Mouse (Mus musculus): Measurements from ENCODE around the gene Tle3. TPM values are rescaled to one million over a fixed set of nuclear protein-coding genes. Genes with fewer than 3 reads are reported as not detected.

Gene Tle3
- total RNA-seq, 2 experiments from 2014 or later, result 105 to 116 TPM

DNA sequence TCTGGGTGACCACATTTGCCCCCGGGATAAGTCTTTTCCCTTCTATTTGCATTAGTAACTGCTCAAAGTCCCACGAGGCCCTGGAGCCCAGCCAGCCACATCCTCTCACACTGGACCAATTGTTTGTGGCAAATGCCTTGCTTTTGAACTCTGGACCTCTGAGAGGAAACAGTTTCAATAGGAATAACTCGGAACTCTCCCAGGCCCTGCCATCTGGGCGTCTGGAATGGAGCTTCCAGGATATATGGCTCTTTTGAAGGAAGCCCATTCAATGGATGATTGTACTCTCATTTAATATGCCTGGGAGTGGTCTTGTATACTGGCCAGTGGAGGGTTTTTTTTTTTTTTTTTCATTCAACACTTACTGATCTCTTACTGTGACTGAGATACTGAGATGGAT is 21.0 kb upstream of the Tle3 start:
- no peak for DNase-seq (ENCODE audit: low spot score in 2 of 2)

DNA sequence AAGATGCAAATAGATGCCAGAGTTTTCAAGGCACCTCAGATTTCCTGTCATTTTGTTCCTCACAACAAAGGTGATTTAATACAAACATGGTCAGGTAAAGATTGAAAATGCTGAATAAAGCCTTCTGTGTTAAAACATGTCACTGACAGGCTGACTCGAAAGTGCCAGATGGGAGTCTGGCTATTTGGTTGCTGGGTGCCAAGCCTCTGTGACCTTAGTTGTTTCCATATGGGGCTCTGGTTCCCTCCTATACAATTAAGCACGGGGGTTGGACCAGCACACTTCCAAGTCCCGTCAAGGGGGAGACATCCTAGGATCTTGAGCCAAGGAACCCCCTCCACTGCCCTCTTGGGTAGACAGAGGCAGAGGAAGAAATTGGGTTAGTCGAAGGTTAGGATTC is 13.2 kb upstream of the Tle3 start:
- no peak for DNase-seq (ENCODE audit: low spot score in 2 of 2)

DNA sequence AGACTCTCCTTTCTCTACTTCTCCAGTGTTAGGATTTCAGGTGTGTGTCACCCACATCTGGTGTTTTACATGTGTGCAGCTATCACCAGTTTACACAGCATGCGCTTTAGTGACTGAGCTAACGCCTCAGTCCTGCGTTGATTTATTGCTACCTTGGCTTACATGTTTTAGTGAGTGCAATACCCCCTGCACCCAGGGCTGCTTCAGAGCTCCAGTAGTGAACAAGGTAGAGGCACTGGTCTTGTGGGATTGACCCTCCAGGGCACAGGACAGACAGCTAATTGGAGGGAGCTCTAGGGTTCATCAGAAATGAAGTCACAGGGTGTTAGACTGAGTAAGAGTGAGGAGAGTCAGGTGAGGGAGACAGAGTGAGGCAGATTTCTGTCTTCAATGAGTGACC is 12.4 kb upstream of the Tle3 start:
- no peak for DNase-seq (ENCODE audit: low spot score in 2 of 2)

DNA sequence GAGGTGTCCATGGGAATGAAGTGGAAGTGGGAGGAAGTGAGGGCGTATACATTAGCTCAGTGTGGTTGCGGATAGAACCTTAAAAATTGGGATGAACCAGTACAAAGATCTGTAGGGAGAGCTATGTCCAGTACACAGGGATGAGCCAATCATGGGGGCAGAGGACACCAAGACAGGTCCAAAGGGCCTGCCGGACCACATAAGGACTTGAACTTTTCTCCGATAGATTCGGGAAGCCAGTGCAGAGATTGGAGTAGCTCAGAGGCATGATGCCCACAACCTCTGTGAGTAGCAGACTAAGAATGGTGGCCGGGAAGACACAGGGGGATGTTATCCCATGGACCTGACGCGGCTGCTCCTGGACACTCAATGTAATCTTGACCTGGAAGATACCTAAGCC is 12.0 kb upstream of the Tle3 start:
- DNase-seq (ENCODE audit: low spot score in 2 of 2), result no peak

- DNase-seq (ENCODE audit: low spot score in 2 of 2), result no peak
Observed at GRCm38 (mm10) chr9:61360727-61361631, 11.2 kb upstream of the Tle3 start.

DNA sequence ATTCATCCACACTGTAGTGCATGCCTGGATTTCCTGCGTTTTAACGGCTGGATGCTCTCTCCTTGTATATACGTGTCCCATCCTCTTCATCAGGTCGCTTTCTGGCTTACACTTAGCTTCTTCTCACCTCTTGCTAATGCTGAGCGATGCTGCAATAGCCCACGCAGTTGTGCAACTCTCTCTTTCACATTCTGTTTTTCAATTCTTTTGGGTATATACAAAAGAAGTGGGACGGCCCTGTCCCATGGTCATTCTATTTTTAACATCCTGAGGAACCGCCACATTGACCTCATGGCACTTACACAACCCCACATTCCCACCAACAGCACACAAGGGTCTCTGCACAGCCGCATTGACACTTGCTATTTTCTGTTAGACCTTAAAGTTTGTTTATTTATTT is 9.0 kb upstream of the Tle3 start:
- no peak for DNase-seq (ENCODE audit: low spot score in 2 of 2)

DNA sequence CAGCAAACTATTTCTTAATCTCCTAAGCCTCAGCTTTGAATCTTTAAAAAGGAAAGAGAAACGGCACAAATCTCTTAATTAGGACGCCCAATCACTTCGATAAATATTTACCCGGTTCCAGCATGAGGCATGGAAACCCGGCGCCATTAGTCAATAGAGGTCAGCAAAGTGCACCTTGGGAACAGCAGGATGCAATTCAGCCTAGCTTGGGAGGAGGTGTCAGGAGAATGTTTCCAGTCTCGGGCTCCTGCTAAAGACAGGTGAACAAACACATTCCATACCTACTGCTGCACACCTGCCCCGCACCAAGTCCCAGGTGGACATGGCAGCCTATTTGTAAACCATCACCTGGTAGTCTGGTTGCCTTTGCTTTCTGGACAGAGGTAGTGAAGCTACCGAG is 6.1 kb upstream of the Tle3 start:
- DNase-seq (ENCODE audit: low spot score in 2 of 2), result no peak

DNA sequence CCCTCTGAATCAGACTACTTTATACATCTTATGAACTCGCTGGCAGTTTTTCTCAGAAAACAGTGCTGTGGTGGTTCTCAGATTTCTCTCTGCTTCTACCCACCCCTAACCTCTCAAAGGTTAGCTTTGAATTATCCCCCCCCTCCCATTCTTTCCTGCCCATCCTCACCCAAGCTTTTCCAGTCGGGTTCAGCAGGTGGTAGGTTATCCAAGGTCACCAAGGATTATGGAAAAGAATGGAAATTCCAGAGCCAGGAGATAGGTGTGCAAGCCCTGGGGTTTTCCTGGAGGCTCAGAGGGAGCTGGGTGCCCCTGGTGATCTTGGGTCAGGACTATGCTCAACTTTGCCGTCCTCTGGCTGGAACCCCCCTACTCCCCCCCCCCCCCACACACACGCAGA is 5.0 kb upstream of the Tle3 start:
- no peak for DNase-seq (ENCODE audit: low spot score in 2 of 2)

GRCm38 (mm10) chr9:61367857-61368566 is 4.2 kb upstream of the Tle3 start:
- DNase-seq (ENCODE audit: low spot score in 2 of 2), result no peak

- DNase-seq (ENCODE audit: low spot score in 2 of 2), result peak in 1 of 2 experiments; percentile 53
Observed at GRCm38 (mm10) chr9:61368567-61369240, 3.5 kb upstream of the Tle3 start.

- DNase-seq (ENCODE audit: low spot score in 2 of 2), result peak; percentile 33 to 51
Observed at GRCm38 (mm10) chr9:61369316-61370273, 2.6 kb upstream of the Tle3 start.

- peak; percentile 99 for DNase-seq (ENCODE audit: low spot score in 2 of 2)
Observed at GRCm38 (mm10) chr9:61370454-61370888, 1.7 kb upstream of the Tle3 start.

DNA sequence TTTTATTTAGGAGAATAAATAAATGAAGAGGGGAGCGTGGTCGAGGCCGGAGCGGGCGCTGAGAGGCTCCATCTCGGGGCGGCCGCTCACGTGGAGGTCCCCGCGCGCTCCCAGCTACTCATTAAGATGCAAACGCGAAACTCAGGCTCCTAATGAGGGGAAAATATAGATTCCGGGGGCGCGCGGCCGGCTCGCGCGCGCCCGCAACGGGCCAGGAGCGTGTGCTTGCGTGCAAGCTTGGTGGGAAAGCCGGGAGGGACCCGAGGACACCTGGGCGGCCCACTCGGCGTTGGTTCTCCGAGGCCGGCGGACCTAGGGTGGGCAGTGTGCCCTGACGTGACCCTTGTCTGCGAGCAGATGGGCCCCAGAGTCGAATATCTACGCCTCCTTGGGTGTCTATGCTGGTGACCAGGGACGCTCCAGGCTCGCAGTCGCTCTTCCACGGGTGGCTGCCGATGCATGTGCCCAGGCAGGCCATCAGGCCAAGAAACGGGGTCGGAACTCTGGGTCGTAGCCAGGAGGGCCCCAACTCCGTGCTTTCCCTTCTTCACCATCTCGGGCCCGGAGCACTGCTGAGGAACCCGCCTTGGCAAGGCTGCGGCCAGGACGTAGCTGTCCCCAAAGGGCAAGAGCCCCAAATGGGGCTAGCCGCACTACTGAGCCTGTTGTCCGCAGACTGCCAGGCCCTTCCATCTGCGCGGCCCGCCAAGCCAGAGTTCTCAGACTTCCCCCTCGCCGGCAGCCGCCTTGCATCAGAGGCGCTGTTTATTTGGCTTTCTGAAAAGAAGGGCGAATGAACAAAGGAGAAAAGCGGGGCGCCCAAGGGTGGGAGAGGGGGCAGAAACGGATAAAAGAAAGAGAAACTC is 1.0 kb upstream of the Tle3 start:
- DNase-seq (ENCODE audit: low spot score in 2 of 2), result peak in 1 of 2 experiments; percentile 26

- DNase-seq (ENCODE audit: low spot score in 2 of 2), result no peak
Observed at GRCm38 (mm10) chr9:61372510-61372975, 377 bp downstream of the Tle3 start.

GRCm38 (mm10) chr9:61372976-61373633 is 939 bp downstream of the Tle3 start:
- DNase-seq (ENCODE audit: low spot score in 2 of 2), result peak in 1 of 2 experiments; percentile 30

- no peak for DNase-seq (ENCODE audit: low spot score in 2 of 2)
Observed at GRCm38 (mm10) chr9:61373634-61373941, 1.4 kb downstream of the Tle3 start.

DNA sequence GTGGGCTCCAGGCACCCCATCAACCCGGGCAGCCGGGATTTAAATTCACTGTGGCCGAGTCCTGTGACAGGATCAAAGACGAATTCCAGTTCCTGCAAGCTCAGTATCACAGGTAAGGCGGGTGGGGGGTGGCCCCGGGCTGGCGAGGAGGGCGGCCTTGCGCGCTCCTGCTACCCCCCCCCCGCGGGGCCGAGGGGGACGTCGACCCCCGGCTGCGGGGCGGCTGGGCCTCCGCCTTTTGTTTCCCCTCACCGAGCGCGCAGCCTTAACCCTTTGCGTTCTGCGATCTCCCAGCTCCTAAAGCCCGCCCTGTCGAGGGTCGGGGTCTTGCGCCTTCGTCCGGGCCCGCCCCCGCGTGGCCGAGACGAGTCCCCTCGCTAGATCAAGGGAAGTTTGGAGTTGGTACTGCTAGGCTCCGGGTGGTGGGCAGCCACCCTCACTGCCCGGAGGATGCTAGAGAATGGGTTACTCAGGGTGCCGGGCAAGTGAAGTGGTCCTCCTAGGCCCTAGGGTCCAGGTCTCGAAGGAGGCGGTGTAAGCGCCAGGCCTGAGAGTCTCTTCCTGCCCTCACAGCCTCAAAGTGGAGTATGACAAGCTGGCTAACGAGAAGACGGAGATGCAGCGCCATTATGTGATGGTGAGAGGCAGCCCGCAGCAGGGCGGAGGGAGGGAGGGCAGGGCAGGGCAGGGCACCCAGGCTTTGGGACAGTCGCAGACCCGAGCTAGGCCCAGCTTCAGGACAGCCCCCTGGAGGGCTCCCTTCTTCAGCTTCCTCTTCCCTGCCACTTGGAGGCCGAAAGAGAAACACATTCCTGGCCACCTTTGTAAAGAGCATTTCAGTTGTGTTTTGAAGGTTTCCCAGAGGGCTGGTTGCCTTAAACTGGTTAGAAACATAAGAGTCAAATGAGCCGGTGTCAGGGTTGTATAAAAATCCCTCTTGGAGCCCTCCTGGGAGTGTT is 2.1 kb downstream of the Tle3 start:
- DNase-seq (ENCODE audit: low spot score in 2 of 2), result no peak

DNA sequence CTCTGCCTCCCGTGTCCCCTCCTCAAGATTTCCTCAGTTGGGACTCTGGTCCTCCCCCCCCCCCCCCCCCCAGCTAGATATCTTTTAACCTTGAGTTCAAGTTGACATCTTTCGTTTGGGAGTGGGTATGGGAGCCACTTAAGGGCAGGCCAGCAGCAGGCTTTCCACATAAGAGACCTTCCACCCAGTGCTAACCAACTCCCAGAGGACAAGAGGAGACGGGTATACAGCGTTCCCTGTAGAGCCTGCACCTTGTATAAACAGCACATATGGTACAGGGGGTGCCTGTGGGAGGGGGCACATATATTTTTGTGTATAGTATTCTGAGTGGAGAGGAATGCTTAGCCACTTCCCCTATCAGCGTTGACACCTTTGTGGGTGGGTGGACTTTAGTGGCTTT is 2.8 kb downstream of the Tle3 start:
- no peak for DNase-seq (ENCODE audit: low spot score in 2 of 2)

Measured in adrenal gland, postnatal 4 days (tissue).